Mouse (Mus musculus): ENCODE measurements at regions not wholly inside any gene's neighbourhood (a gene's known extent, or its start where the extent isn't known, plus 50 kb on each side); places are given as distances from the start of the nearest gene placed in this dataset.

DNA sequence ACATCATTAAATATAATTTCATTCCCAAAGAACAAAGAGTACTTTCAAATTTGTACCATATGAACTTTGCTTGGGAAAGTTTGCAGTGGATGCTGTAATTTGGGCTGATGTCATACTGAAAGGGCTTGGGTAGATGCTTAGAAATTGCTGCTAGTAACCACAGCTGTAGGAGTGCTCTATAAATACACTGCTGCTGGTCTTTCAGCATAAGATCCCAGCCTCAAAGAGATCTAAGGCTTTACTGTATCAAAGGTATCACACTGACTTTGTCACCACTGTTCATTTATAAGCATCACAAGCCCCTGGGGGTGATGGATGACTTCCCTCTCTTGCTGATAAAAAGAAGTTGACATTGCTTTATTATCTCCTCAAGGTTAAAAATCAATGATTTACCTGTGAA, 497.2 kb downstream of the Pla2g4a start:
- no peaks in the 10 kb centered on the region for H3K36me3 ChIP-seq
- H3K9ac ChIP-seq = no peak overlapping the region
- H3K4me1 ChIP-seq (replicated peaks) = no peaks in the 10 kb centered on the region
- H3K9me3 ChIP-seq (replicated peaks) = no peaks in the 10 kb centered on the region
- no peaks in the 10 kb centered on the region for H3K27me3 ChIP-seq (replicated peaks)
- no peak overlapping the region for H3K4me3 ChIP-seq
- no peak overlapping the region for H3K27ac ChIP-seq (ENCODE audit: poor library complexity, severe bottlenecking)
- no peak for ATAC-seq (ENCODE audit: insufficient number of reproducible peaks, low FRiP score)
- no peak overlapping the region for H3K4me2 ChIP-seq

DNA sequence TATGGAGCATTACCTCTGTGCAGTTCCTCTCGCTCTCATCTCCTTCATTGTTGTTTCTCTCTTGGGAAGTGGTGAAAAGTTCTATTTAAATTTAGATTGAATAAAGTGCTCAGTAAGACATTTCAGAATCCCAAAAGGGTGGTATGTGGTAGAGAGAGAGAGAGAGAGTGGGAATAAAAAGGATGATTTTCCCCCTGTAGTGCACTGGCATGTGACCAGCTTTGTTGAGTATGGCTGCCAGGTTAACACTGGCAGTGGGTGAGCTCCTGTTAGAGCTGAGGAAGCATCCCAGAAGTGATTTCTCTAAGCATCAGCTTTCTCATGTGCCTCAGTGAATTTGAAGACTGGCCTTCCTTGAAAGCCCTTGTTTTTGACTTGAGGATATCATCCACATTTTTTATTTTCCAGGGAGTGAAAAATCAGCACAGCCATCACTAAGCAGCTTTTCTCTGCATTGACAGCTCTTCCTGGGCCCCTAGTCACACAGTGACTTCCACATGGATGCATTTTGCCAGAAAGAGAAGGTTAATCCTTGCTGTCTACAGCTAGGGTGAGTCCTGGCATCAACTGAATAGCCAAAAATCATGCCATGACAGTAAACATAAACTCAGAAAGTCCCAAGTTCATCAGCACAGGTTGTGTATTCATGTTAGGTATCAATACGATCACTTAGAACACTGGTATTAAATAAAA, 511.1 kb downstream of the Pla2g4a start:
- 81% methylated on average over 2 of the region's 2 CpGs for WGBS
- Histone ChIP-seq H3K27me3 (replicated peaks) (no peaks in the 10 kb centered on the region), H3K4me2 (no peak overlapping the region), H3K9ac (no peak overlapping the region), H3K27ac (ENCODE audit: poor library complexity, severe bottlenecking) (no peak overlapping the region), H3K9me3 (replicated peaks) (no peaks in the 10 kb centered on the region), H3K4me3 (no peak overlapping the region), H3K36me3 (no peaks in the 10 kb centered on the region), H3K4me1 (replicated peaks) (no peaks in the 10 kb centered on the region)
- ATAC-seq (ENCODE audit: insufficient number of reproducible peaks, low FRiP score) = no peak

DNA sequence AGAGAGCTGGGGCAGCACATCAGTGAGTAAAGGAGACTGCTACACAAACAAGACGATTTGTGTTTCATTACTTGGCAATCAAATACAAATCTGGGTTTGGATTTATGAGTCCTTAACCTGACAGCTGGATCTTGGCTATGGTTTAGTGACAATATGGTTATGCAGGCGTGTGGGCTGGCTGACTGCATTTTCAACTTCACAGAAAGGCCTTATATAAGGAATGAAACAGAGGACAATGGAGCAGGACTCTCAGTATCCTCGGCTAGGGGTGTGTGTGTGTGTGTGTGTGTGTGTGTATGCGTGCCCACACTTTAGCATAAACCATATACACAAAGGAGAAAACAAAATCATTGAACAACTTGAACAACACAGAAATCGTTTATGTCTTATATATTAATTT, 512.6 kb downstream of the Pla2g4a start:
- no peaks in the 10 kb centered on the region for H3K9me3 ChIP-seq (replicated peaks)
- no peak overlapping the region for H3K27ac ChIP-seq (ENCODE audit: poor library complexity, severe bottlenecking)
- H3K27me3 ChIP-seq (replicated peaks) = no peaks in the 10 kb centered on the region
- 67% methylated on average over 5 of the region's 5 CpGs for WGBS
- H3K4me1 ChIP-seq (replicated peaks) = no peaks in the 10 kb centered on the region
- H3K9ac ChIP-seq = no peak overlapping the region
- no peak overlapping the region for H3K4me2 ChIP-seq
- ATAC-seq (ENCODE audit: insufficient number of reproducible peaks, low FRiP score) = no peak
- H3K4me3 ChIP-seq = no peak overlapping the region
- H3K36me3 ChIP-seq = no peaks in the 10 kb centered on the region

DNA sequence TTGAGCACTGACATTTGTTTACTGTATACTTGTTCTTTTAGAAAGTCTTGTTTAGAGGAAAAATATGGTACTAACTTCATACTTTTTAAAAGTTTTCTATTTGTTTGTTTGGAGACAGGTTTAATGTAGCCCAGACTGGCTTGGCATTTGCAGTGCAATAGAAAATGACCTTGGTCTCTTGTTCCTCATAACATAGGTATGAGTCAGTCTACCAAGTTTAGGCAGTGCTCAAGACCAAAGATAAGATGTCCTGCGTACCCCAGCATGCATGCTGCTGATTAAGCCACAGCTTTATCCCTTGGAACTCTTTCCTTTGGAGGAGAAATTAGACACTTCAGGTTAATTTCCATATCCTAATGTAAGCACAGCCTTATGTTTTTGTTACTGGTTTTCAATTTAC, 550.1 kb downstream of the Pla2g4a start:
- Histone ChIP-seq H3K27ac (ENCODE audit: poor library complexity, severe bottlenecking) (no peak overlapping the region), H3K4me3 (no peak overlapping the region)

DNA sequence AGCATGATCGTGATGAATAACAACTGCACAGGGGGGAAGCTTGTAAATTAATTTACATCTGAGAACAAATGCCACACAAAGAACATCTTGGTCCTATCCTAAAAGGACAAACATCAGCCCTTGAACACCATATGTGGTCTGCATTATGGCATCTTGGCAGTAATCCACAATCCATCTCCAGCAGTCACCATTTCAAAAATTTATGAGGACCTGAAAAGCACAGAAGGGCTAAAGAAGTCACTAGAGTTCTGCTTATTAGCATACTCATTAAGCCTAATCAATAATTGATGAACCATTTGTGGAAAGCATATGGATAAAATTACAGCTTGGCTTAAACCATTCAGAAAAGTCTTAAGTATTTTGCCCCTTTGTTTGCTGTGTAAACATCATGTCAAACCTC, 555.7 kb downstream of the Pla2g4a start:
- H3K4me3 ChIP-seq = no peak overlapping the region
- no peak for ATAC-seq (ENCODE audit: insufficient number of reproducible peaks, low FRiP score)
- H3K9ac ChIP-seq = no peak overlapping the region
- no peaks in the 10 kb centered on the region for H3K9me3 ChIP-seq (replicated peaks)
- WGBS = 72% methylated on average over 1 of the region's 1 CpGs
- no peak overlapping the region for H3K4me2 ChIP-seq
- H3K36me3 ChIP-seq = no peaks in the 10 kb centered on the region
- no peaks in the 10 kb centered on the region for H3K27me3 ChIP-seq (replicated peaks)
- no peaks in the 10 kb centered on the region for H3K4me1 ChIP-seq (replicated peaks)
- no peak overlapping the region for H3K27ac ChIP-seq (ENCODE audit: poor library complexity, severe bottlenecking)

More for the DNA sequence above, 550.1 kb downstream of the Pla2g4a start:
- Histone ChIP-seq H3K4me1 (replicated peaks) (no peaks in the 10 kb centered on the region), H3K4me2 (no peak overlapping the region), H3K9me3 (replicated peaks) (no peaks in the 10 kb centered on the region), H3K36me3 (no peaks in the 10 kb centered on the region), H3K27me3 (replicated peaks) (no peaks in the 10 kb centered on the region), H3K9ac (no peak overlapping the region)
- ATAC-seq (ENCODE audit: insufficient number of reproducible peaks, low FRiP score) = peak; percentile 73
- WGBS = 15% methylated on average over 1 of the region's 1 CpGs

DNA sequence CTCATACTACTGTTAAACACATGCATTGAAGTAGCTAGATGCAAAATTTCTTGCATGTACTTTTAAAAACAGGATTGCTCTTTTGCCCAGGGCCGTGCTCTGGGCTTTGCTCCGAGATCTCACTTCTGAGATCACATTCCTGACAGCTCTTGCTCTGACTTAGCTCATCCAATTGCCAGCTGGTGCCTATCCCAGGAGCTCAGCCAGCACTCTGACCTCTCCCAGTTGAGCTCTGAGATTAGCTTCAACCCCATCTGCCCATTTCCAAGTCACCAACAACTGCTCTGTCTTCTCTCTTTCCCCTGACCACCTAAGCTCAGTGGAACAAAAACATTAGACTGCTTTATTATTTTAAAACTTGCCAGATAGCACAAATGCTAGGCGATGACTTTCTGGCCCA, 572.4 kb downstream of the Pla2g4a start:
- WGBS = 60% methylated on average over 3 of the region's 3 CpGs
- no peak for ATAC-seq (ENCODE audit: insufficient number of reproducible peaks, low FRiP score)
- Histone ChIP-seq H3K36me3 (no peaks in the 10 kb centered on the region), H3K9ac (no peak overlapping the region), H3K9me3 (replicated peaks) (no peaks in the 10 kb centered on the region), H3K27me3 (replicated peaks) (no peaks in the 10 kb centered on the region), H3K4me1 (replicated peaks) (no peaks in the 10 kb centered on the region), H3K4me2 (no peak overlapping the region), H3K4me3 (no peak overlapping the region), H3K27ac (ENCODE audit: poor library complexity, severe bottlenecking) (no peak overlapping the region)

DNA sequence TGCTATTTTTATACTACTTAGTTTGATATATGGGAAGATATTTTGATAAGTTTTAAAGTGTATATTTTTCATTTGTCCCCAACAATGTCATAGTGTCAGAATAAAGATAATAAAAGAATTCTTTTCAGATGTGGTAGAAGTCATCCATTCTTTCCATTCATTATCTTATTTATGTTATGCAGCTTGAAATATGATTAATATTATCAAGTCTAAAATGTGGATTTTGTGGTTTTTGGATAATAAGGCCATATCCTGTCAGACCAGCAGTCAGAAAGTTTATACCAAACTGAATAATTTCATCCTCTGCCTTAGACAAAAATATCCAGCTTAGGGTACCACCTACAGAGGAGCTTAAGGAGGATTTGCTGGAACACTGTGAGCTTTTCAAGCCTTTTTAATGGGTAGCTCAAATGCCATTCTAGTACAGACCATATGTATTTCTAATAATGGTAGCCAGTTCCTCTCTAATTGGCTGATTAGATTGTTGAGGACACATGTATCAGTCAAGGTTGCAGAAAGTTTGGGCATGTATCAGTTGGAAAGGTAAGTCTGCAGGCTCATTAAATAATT, 609.7 kb downstream of the Pla2g4a start:
- Histone ChIP-seq H3K27me3 (replicated peaks) (no peaks in the 10 kb centered on the region), H3K4me1 (replicated peaks) (no peaks in the 10 kb centered on the region), H3K9ac (no peak overlapping the region), H3K27ac (ENCODE audit: poor library complexity, severe bottlenecking) (no peak overlapping the region), H3K36me3 (no peaks in the 10 kb centered on the region), H3K4me2 (no peak overlapping the region), H3K4me3 (no peak overlapping the region), H3K9me3 (replicated peaks) (no peaks in the 10 kb centered on the region; the same call in 1 of the 2 replicates)
- no peak for ATAC-seq (ENCODE audit: insufficient number of reproducible peaks, low FRiP score)

DNA sequence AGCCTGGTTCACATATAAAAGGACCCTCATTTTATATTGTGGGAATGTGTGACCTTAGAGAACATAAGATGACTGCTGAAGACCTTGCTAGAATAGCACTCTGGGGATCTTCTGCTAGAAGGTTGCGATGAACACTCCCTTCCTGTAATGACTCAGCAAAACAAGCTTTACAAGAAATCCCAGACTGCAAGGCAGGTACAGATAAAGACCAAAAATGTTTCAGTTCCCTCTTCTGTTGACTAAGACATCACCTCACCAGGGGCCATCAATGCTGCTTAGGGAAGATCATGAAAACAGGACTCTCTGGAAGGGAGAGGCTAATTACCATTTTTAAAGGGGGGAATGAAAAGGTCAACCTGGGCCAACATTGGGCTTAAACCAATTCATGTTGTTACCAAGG, 613.7 kb downstream of the Pla2g4a start:
- WGBS = 89% methylated on average over 1 of the region's 1 CpGs
- no peak overlapping the region for H3K9ac ChIP-seq
- H3K27ac ChIP-seq (ENCODE audit: poor library complexity, severe bottlenecking) = no peak overlapping the region
- H3K4me3 ChIP-seq = no peak overlapping the region
- H3K4me1 ChIP-seq (replicated peaks) = no peaks in the 10 kb centered on the region
- no peaks in the 10 kb centered on the region for H3K36me3 ChIP-seq
- H3K9me3 ChIP-seq (replicated peaks) = no peaks in the 10 kb centered on the region; the same call in 1 of the 2 replicates
- no peak overlapping the region for H3K4me2 ChIP-seq
- ATAC-seq (ENCODE audit: insufficient number of reproducible peaks, low FRiP score) = no peak
- no peaks in the 10 kb centered on the region for H3K27me3 ChIP-seq (replicated peaks)

DNA sequence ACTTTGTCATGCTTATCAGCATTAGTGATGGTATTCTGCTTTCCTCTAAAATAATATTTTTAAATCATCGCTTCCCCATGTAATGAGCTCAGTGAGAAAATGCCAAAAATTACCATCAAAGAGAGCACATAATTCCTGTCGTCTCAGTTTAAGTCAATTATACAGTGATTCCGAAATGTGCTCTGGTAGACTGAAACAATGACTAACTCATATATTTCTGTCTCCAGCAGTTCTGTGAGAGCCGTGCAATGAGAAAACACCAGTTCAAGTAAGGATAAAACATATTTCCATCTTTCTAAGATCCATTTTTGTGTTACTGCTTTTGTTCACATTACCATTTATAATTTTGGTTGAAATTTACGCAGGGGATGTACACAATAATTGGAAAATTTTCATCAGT, 622.9 kb downstream of the Pla2g4a start:
- Histone ChIP-seq H3K4me2 (no peak overlapping the region), H3K36me3 (no peaks in the 10 kb centered on the region), H3K27ac (ENCODE audit: poor library complexity, severe bottlenecking) (no peak overlapping the region), H3K9me3 (replicated peaks) (no peaks in the 10 kb centered on the region), H3K9ac (no peak overlapping the region), H3K4me1 (replicated peaks) (no peaks in the 10 kb centered on the region), H3K4me3 (no peak overlapping the region), H3K27me3 (replicated peaks) (no peaks in the 10 kb centered on the region)
- 82% methylated on average over 5 of the region's 5 CpGs for WGBS
- no peak for ATAC-seq (ENCODE audit: insufficient number of reproducible peaks, low FRiP score)

DNA sequence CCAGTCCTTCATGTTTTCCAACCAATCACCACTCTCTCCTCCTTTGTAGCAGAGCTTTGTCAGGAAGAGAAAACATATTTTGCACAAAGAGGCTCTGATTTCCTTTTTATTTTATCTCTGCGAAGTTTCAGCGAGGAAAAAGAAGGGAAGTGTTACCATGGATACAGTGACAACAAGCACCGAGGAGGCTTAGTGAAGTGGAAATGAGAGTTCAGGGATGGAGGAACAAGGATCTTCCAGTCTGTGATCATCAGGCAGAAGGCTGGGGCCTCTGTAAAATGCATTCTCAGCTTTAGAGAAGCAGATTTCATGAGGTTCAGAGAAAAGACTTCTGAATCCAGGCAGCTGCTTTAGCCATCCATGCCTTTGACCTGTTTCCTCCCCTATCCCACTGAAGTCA, 628.9 kb downstream of the Pla2g4a start:
- H3K27me3 ChIP-seq (replicated peaks) = no peaks in the 10 kb centered on the region
- no peak overlapping the region for H3K27ac ChIP-seq (ENCODE audit: poor library complexity, severe bottlenecking)
- H3K9me3 ChIP-seq (replicated peaks) = no peaks in the 10 kb centered on the region
- no peak for ATAC-seq (ENCODE audit: insufficient number of reproducible peaks, low FRiP score)
- H3K9ac ChIP-seq = no peak overlapping the region
- no peak overlapping the region for H3K4me3 ChIP-seq
- no peaks in the 10 kb centered on the region for H3K4me1 ChIP-seq (replicated peaks)
- H3K36me3 ChIP-seq = no peaks in the 10 kb centered on the region
- H3K4me2 ChIP-seq = no peak overlapping the region
- WGBS = 36% methylated on average over 3 of the region's 3 CpGs

DNA sequence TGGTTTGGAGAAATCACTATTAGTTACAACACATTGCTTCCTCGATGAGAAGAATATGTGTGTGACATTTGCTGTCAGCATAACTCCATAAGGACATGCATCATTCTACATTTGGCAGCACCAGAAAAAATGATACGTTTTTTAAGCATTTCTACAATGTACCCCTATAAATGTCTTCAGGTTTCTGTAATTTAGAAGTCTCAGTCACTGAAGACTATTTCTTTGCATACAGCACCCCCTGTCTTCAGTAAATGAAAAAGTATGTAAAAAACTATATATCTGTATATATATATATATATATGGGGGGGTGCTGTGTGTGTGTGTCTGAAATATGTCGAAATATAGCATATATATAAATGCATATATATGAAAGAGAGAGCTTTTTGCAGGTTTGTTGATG, 633.9 kb downstream of the Pla2g4a start:
- WGBS = 66% methylated on average over 3 of the region's 3 CpGs
- Histone ChIP-seq H3K4me1 (replicated peaks) (no peaks in the 10 kb centered on the region), H3K4me3 (no peak overlapping the region), H3K9me3 (replicated peaks) (no peaks in the 10 kb centered on the region), H3K9ac (no peak overlapping the region), H3K36me3 (no peaks in the 10 kb centered on the region), H3K27ac (ENCODE audit: poor library complexity, severe bottlenecking) (no peak overlapping the region), H3K27me3 (replicated peaks) (no peaks in the 10 kb centered on the region), H3K4me2 (no peak overlapping the region)
- no peak for ATAC-seq (ENCODE audit: insufficient number of reproducible peaks, low FRiP score)

DNA sequence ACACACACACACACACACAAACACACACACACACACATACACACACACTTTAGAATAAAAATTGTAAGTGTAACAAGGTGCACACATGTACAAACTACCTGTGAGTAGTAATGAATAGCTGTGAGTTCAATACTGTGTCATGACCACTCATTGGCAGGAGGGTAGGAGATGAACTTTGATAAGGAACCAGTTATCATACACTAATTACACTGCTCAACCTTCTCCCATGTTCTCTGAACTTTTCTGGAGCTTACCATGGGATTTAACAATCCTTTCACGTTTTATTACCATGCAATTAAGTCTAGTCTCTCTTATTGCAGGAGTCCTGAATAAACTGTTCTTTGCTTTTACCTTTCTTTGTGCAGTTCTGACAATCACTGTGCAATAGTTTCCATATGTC, 638.0 kb downstream of the Pla2g4a start:
- no peak overlapping the region for H3K4me3 ChIP-seq
- no peaks in the 10 kb centered on the region for H3K9me3 ChIP-seq (replicated peaks)
- no peak for ATAC-seq (ENCODE audit: insufficient number of reproducible peaks, low FRiP score)
- no peaks in the 10 kb centered on the region for H3K36me3 ChIP-seq
- H3K27ac ChIP-seq (ENCODE audit: poor library complexity, severe bottlenecking) = no peak overlapping the region
- 56% methylated on average over 1 of the region's 1 CpGs for WGBS
- H3K4me2 ChIP-seq = no peak overlapping the region
- no peaks in the 10 kb centered on the region for H3K27me3 ChIP-seq (replicated peaks)
- H3K9ac ChIP-seq = no peak overlapping the region
- no peaks in the 10 kb centered on the region for H3K4me1 ChIP-seq (replicated peaks)
